Mouse (Mus musculus): ENCODE data around the gene Srgap2.

Gene Srgap2

GRCm38 (mm10) chr1:131236077-131236476 is 291.1 kb downstream of the Srgap2 start:
- DNase-seq = no peak
